Mouse (Mus musculus) naive thymus-derived CD4-positive, alpha-beta T cell, adult 2 months (primary cell): ENCODE measurements at regions not wholly inside any gene's neighbourhood (a gene's known extent, or its start where the extent isn't known, plus 50 kb on each side); places are given as distances from the start of the nearest gene placed in this dataset.

Experiments
- DNase-seq: peaks from one replicate; pipeline ENCODE4 v3.0.0-alpha.2; 2011; ENCODE audit warnings: low read depth

- DNase-seq = no peak
These were observed 462.9 kb upstream of the Pom121l12 start for GRCm38 (mm10) chr11:14136142-14136541.

GRCm38 (mm10) chr11:14142376-14142775 lies 456.7 kb upstream of the Pom121l12 start:
- DNase-seq = peak; percentile 50

GRCm38 (mm10) chr11:14147639-14148038 lies 451.4 kb upstream of the Pom121l12 start:
- no peak for DNase-seq

- no peak for DNase-seq
These were observed 439.7 kb upstream of the Pom121l12 start for GRCm38 (mm10) chr11:14159366-14159765.

- DNase-seq = no peak
These were observed 429.6 kb upstream of the Pom121l12 start for GRCm38 (mm10) chr11:14169478-14169877.

GRCm38 (mm10) chr11:14174594-14174993 lies 424.5 kb upstream of the Pom121l12 start:
- DNase-seq = no peak

- no peak for DNase-seq
These were observed 417.1 kb upstream of the Pom121l12 start for GRCm38 (mm10) chr11:14182020-14182419.

- DNase-seq = no peak
These were observed 416.6 kb upstream of the Pom121l12 start for GRCm38 (mm10) chr11:14182466-14182865.

- DNase-seq = no peak
These were observed 415.7 kb upstream of the Pom121l12 start for GRCm38 (mm10) chr11:14183258-14183968.

- no peak for DNase-seq
These were observed 404.0 kb upstream of the Pom121l12 start for GRCm38 (mm10) chr11:14195081-14195480.
